Mouse (Mus musculus) spleen, postnatal 10 days (tissue): ENCODE measurements around the gene Adam23.

Experiments
- DNase-seq, 2 experiments: peaks; one replicate each; pipeline ENCODE4 v3.0.0; 2021 to 2022; ENCODE audit warnings: low spot score in 2 of 2

Gene Adam23

GRCm38 (mm10) chr1:63478946-63479345 lies 33.3 kb downstream of the Adam23 start:
- no peak for DNase-seq

GRCm38 (mm10) chr1:63484646-63485045 lies 39.0 kb downstream of the Adam23 start:
- no peak for DNase-seq

- DNase-seq, result no peak
These were observed 41.0 kb downstream of the Adam23 start for GRCm38 (mm10) chr1:63486646-63487045.

GRCm38 (mm10) chr1:63491001-63491400 lies 45.3 kb downstream of the Adam23 start:
- no peak for DNase-seq

- no peak for DNase-seq
These were observed 47.6 kb downstream of the Adam23 start for GRCm38 (mm10) chr1:63493325-63493724.

- no peak for DNase-seq
These were observed 61.7 kb downstream of the Adam23 start for GRCm38 (mm10) chr1:63507386-63507785.

- no peak for DNase-seq
These were observed 63.1 kb downstream of the Adam23 start for GRCm38 (mm10) chr1:63508801-63509200.

- DNase-seq, result no peak
These were observed 65.7 kb downstream of the Adam23 start for GRCm38 (mm10) chr1:63511416-63511815.

- DNase-seq, result no peak
These were observed 72.1 kb downstream of the Adam23 start for GRCm38 (mm10) chr1:63517800-63518199.

- no peak for DNase-seq
These were observed 73.1 kb downstream of the Adam23 start for GRCm38 (mm10) chr1:63518814-63519213.

- no peak for DNase-seq
These were observed 84.2 kb downstream of the Adam23 start for GRCm38 (mm10) chr1:63529901-63530300.

GRCm38 (mm10) chr1:63534271-63534827 lies 88.7 kb downstream of the Adam23 start:
- DNase-seq, result no peak

- no peak for DNase-seq
These were observed 94.4 kb downstream of the Adam23 start for GRCm38 (mm10) chr1:63539884-63540613.

- no peak for DNase-seq
These were observed 98.4 kb downstream of the Adam23 start for GRCm38 (mm10) chr1:63544122-63544521.

- DNase-seq, result no peak
These were observed 107.3 kb downstream of the Adam23 start for GRCm38 (mm10) chr1:63553039-63553438.

GRCm38 (mm10) chr1:63561772-63562520 lies 116.3 kb downstream of the Adam23 start:
- DNase-seq, result no peak

GRCm38 (mm10) chr1:63563928-63564327 lies 118.2 kb downstream of the Adam23 start:
- no peak for DNase-seq

- DNase-seq, result no peak
These were observed 120.8 kb downstream of the Adam23 start for GRCm38 (mm10) chr1:63566501-63566900.

- no peak for DNase-seq
These were observed 121.3 kb downstream of the Adam23 start for GRCm38 (mm10) chr1:63567031-63567430.

- DNase-seq, result no peak
These were observed 126.5 kb downstream of the Adam23 start for GRCm38 (mm10) chr1:63572229-63572628.

GRCm38 (mm10) chr1:63573432-63573831 lies 127.7 kb downstream of the Adam23 start:
- DNase-seq, result no peak

- DNase-seq, result no peak
These were observed 128.3 kb downstream of the Adam23 start for GRCm38 (mm10) chr1:63573864-63574611.
